Mouse (Mus musculus): ENCODE results near the gene Aldh8a1. TPM values are rescaled to one million over a fixed set of nuclear protein-coding genes. Genes with fewer than 3 reads are reported as not detected.

The Aldh8a1 gene
- polyA plus RNA-seq, 1 experiment from 2014 or later = 0.09 TPM

- ATAC-seq (ENCODE audit: borderline replicate concordance, extremely low read depth, low FRiP score, low TSS enrichment) = no peak
- Histone ChIP-seq H3K27ac (no peak overlapping the region), H3K4me1 (no peaks in the 10 kb centered on the region), H3K9ac (no peak overlapping the region), H3K9me3 (no peaks in the 10 kb centered on the region), H3K36me3 (peaks cover 33% of the 10 kb centered on the region), H3K4me2 (no peak overlapping the region), H3K27me3 (no peaks in the 10 kb centered on the region), H3K4me3 (no peak overlapping the region)
- WGBS = 83% methylated on average over 12 of the region's 12 CpGs
Observed at GRCm38 (mm10) chr10:21351766-21352165, 25.3 kb upstream of the Aldh8a1 start.

- WGBS = 62% methylated on average over 5 of the region's 5 CpGs
- ATAC-seq (ENCODE audit: borderline replicate concordance, extremely low read depth, low FRiP score, low TSS enrichment) = no peak
- Histone ChIP-seq H3K27ac (no peak overlapping the region), H3K4me1 (no peaks in the 10 kb centered on the region), H3K27me3 (no peaks in the 10 kb centered on the region), H3K36me3 (peaks cover 27% of the 10 kb centered on the region), H3K9ac (no peak overlapping the region), H3K9me3 (no peaks in the 10 kb centered on the region), H3K4me3 (no peak overlapping the region), H3K4me2 (no peak overlapping the region)
Observed at GRCm38 (mm10) chr10:21353890-21354289, 23.2 kb upstream of the Aldh8a1 start.

- no peak for ATAC-seq (ENCODE audit: borderline replicate concordance, extremely low read depth, low FRiP score, low TSS enrichment)
Observed at GRCm38 (mm10) chr10:21354506-21354905, 22.6 kb upstream of the Aldh8a1 start.

GRCm38 (mm10) chr10:21357986-21358385, 19.1 kb upstream of the Aldh8a1 start:
- 91% methylated on average over 8 of the region's 8 CpGs for WGBS
- peaks cover 24% of the 10 kb centered on the region for H3K36me3 ChIP-seq
- no peak for ATAC-seq (ENCODE audit: borderline replicate concordance, extremely low read depth, low FRiP score, low TSS enrichment)

More at GRCm38 (mm10) chr10:21354506-21354905, 22.6 kb upstream of the Aldh8a1 start:
- Histone ChIP-seq H3K4me2 (no peak overlapping the region), H3K9ac (no peak overlapping the region), H3K4me3 (no peak overlapping the region), H3K9me3 (no peaks in the 10 kb centered on the region), H3K36me3 (peaks cover 29% of the 10 kb centered on the region), H3K27me3 (no peaks in the 10 kb centered on the region), H3K27ac (no peak overlapping the region), H3K4me1 (no peaks in the 10 kb centered on the region)
- 90% methylated on average over 7 of the region's 7 CpGs for WGBS

GRCm38 (mm10) chr10:21359086-21359485, 18.0 kb upstream of the Aldh8a1 start:
- Histone ChIP-seq H3K9ac (no peak overlapping the region), H3K27ac (no peak overlapping the region), H3K36me3 (peaks cover 24% of the 10 kb centered on the region), H3K27me3 (no peaks in the 10 kb centered on the region), H3K4me3 (no peak overlapping the region), H3K4me2 (no peak overlapping the region), H3K4me1 (no peaks in the 10 kb centered on the region), H3K9me3 (no peaks in the 10 kb centered on the region)
- 83% methylated on average over 4 of the region's 4 CpGs for WGBS
- ATAC-seq (ENCODE audit: borderline replicate concordance, extremely low read depth, low FRiP score, low TSS enrichment) = no peak

More at GRCm38 (mm10) chr10:21357986-21358385, 19.1 kb upstream of the Aldh8a1 start:
- H3K27ac ChIP-seq = no peak overlapping the region
- H3K27me3 ChIP-seq = no peaks in the 10 kb centered on the region
- H3K9ac ChIP-seq = no peak overlapping the region
- H3K4me3 ChIP-seq = no peak overlapping the region
- no peaks in the 10 kb centered on the region for H3K4me1 ChIP-seq
- H3K9me3 ChIP-seq = no peaks in the 10 kb centered on the region
- H3K4me2 ChIP-seq = no peak overlapping the region

- ATAC-seq (ENCODE audit: borderline replicate concordance, extremely low read depth, low FRiP score, low TSS enrichment) = no peak
- no peak overlapping the region for H3K27ac ChIP-seq
- WGBS = 83% methylated on average over 7 of the region's 7 CpGs
- peaks cover 23% of the 10 kb centered on the region for H3K36me3 ChIP-seq
- H3K4me1 ChIP-seq = no peaks in the 10 kb centered on the region
- no peaks in the 10 kb centered on the region for H3K27me3 ChIP-seq
- H3K4me2 ChIP-seq = no peak overlapping the region
- no peak overlapping the region for H3K4me3 ChIP-seq
- H3K9ac ChIP-seq = no peak overlapping the region
- H3K9me3 ChIP-seq = no peaks in the 10 kb centered on the region
Observed at GRCm38 (mm10) chr10:21361871-21362270, 15.2 kb upstream of the Aldh8a1 start.

- H3K9me3 ChIP-seq = no peaks in the 10 kb centered on the region
- H3K4me3 ChIP-seq = no peak overlapping the region
- 88% methylated on average over 4 of the region's 4 CpGs for WGBS
- no peak overlapping the region for H3K4me2 ChIP-seq
- H3K27ac ChIP-seq = no peak overlapping the region
- H3K27me3 ChIP-seq = no peaks in the 10 kb centered on the region
- ATAC-seq (ENCODE audit: borderline replicate concordance, extremely low read depth, low FRiP score, low TSS enrichment) = no peak
- peaks cover 26% of the 10 kb centered on the region for H3K36me3 ChIP-seq
- no peaks in the 10 kb centered on the region for H3K4me1 ChIP-seq
- no peak overlapping the region for H3K9ac ChIP-seq
Observed at GRCm38 (mm10) chr10:21363297-21363696, 13.8 kb upstream of the Aldh8a1 start.

GRCm38 (mm10) chr10:21364946-21365345, 12.1 kb upstream of the Aldh8a1 start:
- H3K4me3 ChIP-seq = no peak overlapping the region
- 86% methylated on average over 7 of the region's 7 CpGs for WGBS
- no peak overlapping the region for H3K4me2 ChIP-seq
- peaks cover 26% of the 10 kb centered on the region for H3K36me3 ChIP-seq
- H3K4me1 ChIP-seq = no peaks in the 10 kb centered on the region
- no peak for ATAC-seq (ENCODE audit: borderline replicate concordance, extremely low read depth, low FRiP score, low TSS enrichment)
- H3K27ac ChIP-seq = no peak overlapping the region
- no peaks in the 10 kb centered on the region for H3K9me3 ChIP-seq
- no peak overlapping the region for H3K9ac ChIP-seq
- no peaks in the 10 kb centered on the region for H3K27me3 ChIP-seq

- Histone ChIP-seq H3K4me1 (no peaks in the 10 kb centered on the region), H3K27me3 (no peaks in the 10 kb centered on the region), H3K4me2 (no peak overlapping the region), H3K9me3 (no peaks in the 10 kb centered on the region), H3K9ac (no peak overlapping the region), H3K27ac (no peak overlapping the region), H3K4me3 (no peak overlapping the region), H3K36me3 (peaks cover 25% of the 10 kb centered on the region)
- WGBS = 77% methylated on average over 4 of the region's 4 CpGs
- ATAC-seq (ENCODE audit: borderline replicate concordance, extremely low read depth, low FRiP score, low TSS enrichment) = no peak
Observed at GRCm38 (mm10) chr10:21365897-21366296, 11.2 kb upstream of the Aldh8a1 start.

- Histone ChIP-seq H3K4me1 (no peaks in the 10 kb centered on the region), H3K27ac (no peak overlapping the region), H3K9me3 (no peaks in the 10 kb centered on the region), H3K9ac (no peak overlapping the region), H3K27me3 (no peaks in the 10 kb centered on the region), H3K36me3 (peaks cover 21% of the 10 kb centered on the region), H3K4me3 (no peak overlapping the region), H3K4me2 (no peak overlapping the region)
- 45% methylated on average over 3 of the region's 3 CpGs for WGBS
- no peak for ATAC-seq (ENCODE audit: borderline replicate concordance, extremely low read depth, low FRiP score, low TSS enrichment)
Observed at GRCm38 (mm10) chr10:21366471-21366870, 10.6 kb upstream of the Aldh8a1 start.

- no peak overlapping the region for H3K9ac ChIP-seq
- no peaks in the 10 kb centered on the region for H3K27me3 ChIP-seq
- no peak overlapping the region for H3K27ac ChIP-seq
- H3K4me3 ChIP-seq = no peak overlapping the region
- no peaks in the 10 kb centered on the region for H3K9me3 ChIP-seq
- H3K4me1 ChIP-seq = no peaks in the 10 kb centered on the region
- no peak overlapping the region for H3K4me2 ChIP-seq
- peaks cover 21% of the 10 kb centered on the region for H3K36me3 ChIP-seq
- WGBS = 92% methylated on average over 9 of the region's 9 CpGs
- no peak for ATAC-seq (ENCODE audit: borderline replicate concordance, extremely low read depth, low FRiP score, low TSS enrichment)
Observed at GRCm38 (mm10) chr10:21367481-21367880, 9.6 kb upstream of the Aldh8a1 start.

GRCm38 (mm10) chr10:21369586-21369985, 7.5 kb upstream of the Aldh8a1 start:
- Histone ChIP-seq H3K36me3 (peaks cover 17% of the 10 kb centered on the region), H3K27me3 (no peaks in the 10 kb centered on the region), H3K27ac (no peak overlapping the region), H3K9ac (no peak overlapping the region), H3K4me1 (no peaks in the 10 kb centered on the region), H3K4me2 (no peak overlapping the region), H3K4me3 (no peak overlapping the region), H3K9me3 (no peaks in the 10 kb centered on the region)
- ATAC-seq (ENCODE audit: borderline replicate concordance, extremely low read depth, low FRiP score, low TSS enrichment) = no peak
- 90% methylated on average over 2 of the region's 2 CpGs for whole genome bisulfite sequencing

GRCm38 (mm10) chr10:21372271-21372670, 4.8 kb upstream of the Aldh8a1 start:
- Histone ChIP-seq H3K4me1 (no peaks in the 10 kb centered on the region), H3K36me3 (peaks cover 8% of the 10 kb centered on the region), H3K27me3 (no peaks in the 10 kb centered on the region), H3K27ac (no peak overlapping the region), H3K4me3 (no peak overlapping the region), H3K9ac (no peak overlapping the region), H3K4me2 (no peak overlapping the region), H3K9me3 (no peaks in the 10 kb centered on the region)
- WGBS = 91% methylated on average over 6 of the region's 6 CpGs
- ATAC-seq (ENCODE audit: borderline replicate concordance, extremely low read depth, low FRiP score, low TSS enrichment) = no peak
